Mouse (Mus musculus) intestine, embryonic 14.5 days (tissue): ENCODE measurements around the gene Rdh1. TPM values are rescaled to one million over a fixed set of nuclear protein-coding genes. Genes with fewer than 3 reads are reported as not detected.

Experiments
- ATAC-seq: fragments of 200-750 bp; cut with Nextera tagmentation; replicated peaks from 2 replicates; pipeline ENCODE4 v1.8.0; 2017; ENCODE audit warnings: low read depth, moderate number of reproducible peaks, moderate TSS enrichment, moderate library complexity; ENCODE audit not compliant: low FRiP score, low TSS enrichment
- DNase-seq: peaks from one replicate; pipeline ENCODE4 v3.0.0-alpha.2; 2018; ENCODE audit warnings: low spot score
- H3K27ac ChIP-seq: fragments of 300-500 bp; sonication (generic); 2 replicates; pipeline ENCODE4 v1.5.1; 2014; ENCODE audit warnings: low read depth, mild to moderate bottlenecking, control low read depth
- H3K27me3 ChIP-seq: fragments of 300-500 bp; sonication (generic); replicated peaks from 2 replicates; pipeline ENCODE4 v1.6.1; 2014; ENCODE audit warnings: low read length, control low read depth; ENCODE audit not compliant: control insufficient read depth, insufficient read depth
- H3K36me3 ChIP-seq: fragments of 300-500 bp; sonication (generic); 2 replicates; pipeline ENCODE4 v1.6.1; 2014; ENCODE audit warnings: low read length, control low read depth; ENCODE audit not compliant: control insufficient read depth, insufficient read depth
- H3K4me1 ChIP-seq: fragments of 300-500 bp; sonication (generic); replicated peaks from 2 replicates; pipeline ENCODE4 v1.6.1; 2014; ENCODE audit warnings: low read length, control low read depth, mixed read lengths; ENCODE audit not compliant: control insufficient read depth, insufficient read depth
- H3K4me2 ChIP-seq: fragments of 300-500 bp; sonication (generic); 2 replicates; pipeline ENCODE4 v1.6.1; 2014; ENCODE audit warnings: low read length
- H3K4me3 ChIP-seq: fragments of 300-500 bp; sonication (generic); 2 replicates; pipeline ENCODE4 v1.5.1; 2014; ENCODE audit warnings: low read depth, low read length, control low read depth, mixed read lengths
- H3K9ac ChIP-seq: fragments of 300-500 bp; sonication (generic); 2 replicates; pipeline ENCODE4 v1.6.1; 2014; ENCODE audit warnings: mild to moderate bottlenecking, low read length
- H3K9me3 ChIP-seq: fragments of 300-500 bp; sonication (generic); 2 replicates; pipeline ENCODE4 v1.6.1; 2016; ENCODE audit warnings: low read length, control low read depth; ENCODE audit not compliant: control insufficient read depth
- WGBS: fragments of 180-500 bp; shearing (Covaris S2); extraction: QIAGEN DNeasy Blood & Tissue Kit; methylation state at CpG from one replicate; pipeline ENCODE4 v1.1.7; 2014; 5-methylcytosine and 5-hydroxymethylcytosine counted together
- polyA plus RNA-seq: library from polyadenylated mRNA; unstranded; fragments of >200 nt; fragmentation: Nextera tagmentation; extraction: Ambion mirVana; gene quantifications from 2 replicates; pipeline ENCODE4 v1.2.1, GENCODE M21; 2014

The Rdh1 gene
- polyA plus RNA-seq, 1 experiment from 2014 or later: 0.07 TPM

DNA sequence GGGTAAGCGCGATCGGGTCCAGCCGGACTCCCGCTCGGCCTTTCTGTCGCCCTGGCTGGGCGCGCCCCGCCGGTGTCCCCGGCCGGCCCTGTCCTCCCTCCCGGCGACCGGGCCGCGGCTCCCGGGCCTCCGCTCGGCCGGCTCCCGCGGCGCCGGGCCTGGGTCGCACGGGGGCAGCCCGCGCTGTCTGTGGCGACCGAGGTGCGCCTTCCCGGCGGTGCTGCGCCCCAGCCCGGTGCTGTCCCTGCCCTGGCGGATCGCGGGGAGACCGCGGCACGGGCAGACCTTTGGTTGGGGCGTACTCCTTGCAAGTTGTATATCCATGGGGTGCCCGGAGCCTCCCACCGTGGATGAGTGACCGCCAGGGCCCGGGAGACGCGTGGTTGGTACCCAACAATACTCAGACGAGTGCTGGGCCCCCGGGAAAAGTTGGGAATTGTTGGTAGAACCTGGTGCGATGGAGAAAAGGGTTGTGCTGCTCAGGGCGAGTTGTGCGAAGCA is 19.8 kb upstream of the Rdh1 start:
- under 1% methylated on average over 33 of the region's 55 CpGs for WGBS

DNA sequence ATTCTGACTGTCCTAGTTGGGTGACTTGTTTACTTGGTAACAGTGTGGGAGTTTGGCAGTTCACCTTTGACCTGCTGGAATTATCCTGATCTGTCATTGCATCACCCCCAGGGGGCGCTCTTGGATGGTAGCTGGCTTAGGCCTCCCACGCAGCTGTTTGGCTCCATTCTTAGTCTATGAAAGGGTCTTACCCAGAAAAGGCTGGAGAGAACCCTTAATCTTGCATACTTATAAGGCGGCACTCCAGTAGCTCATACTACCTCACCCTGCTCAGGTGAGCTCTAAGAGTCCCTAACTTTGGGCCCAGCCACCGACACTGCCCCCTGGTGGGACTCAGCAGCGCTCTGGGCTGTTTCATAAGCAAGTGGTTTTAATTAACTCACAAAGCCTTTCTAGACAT is 14.9 kb upstream of the Rdh1 start:
- no peak overlapping the region for H3K9ac ChIP-seq
- H3K9me3 ChIP-seq: no peaks in the 10 kb centered on the region
- peaks cover 55% of the 10 kb centered on the region for H3K36me3 ChIP-seq
- H3K27ac ChIP-seq: no peak overlapping the region
- H3K4me2 ChIP-seq: no peak overlapping the region
- no peak overlapping the region for H3K4me3 ChIP-seq
- H3K4me1 ChIP-seq: peaks cover 22% of the 10 kb centered on the region
- WGBS: 68% methylated on average over 5 of the region's 5 CpGs
- DNase-seq: peak; percentile 69
- ATAC-seq: no peak
- no peaks in the 10 kb centered on the region for H3K27me3 ChIP-seq

More for the DNA sequence above, 19.8 kb upstream of the Rdh1 start:
- H3K27ac ChIP-seq: peak overlapping the region; percentile 79
- H3K4me1 ChIP-seq: peaks cover 18% of the 10 kb centered on the region
- H3K9ac ChIP-seq: peak overlapping the region; percentile 96
- peak overlapping the region; percentile 86 for H3K4me2 ChIP-seq
- peak overlapping the region; percentile 87 for H3K4me3 ChIP-seq
- no peaks in the 10 kb centered on the region for H3K9me3 ChIP-seq
- H3K27me3 ChIP-seq: no peaks in the 10 kb centered on the region
- H3K36me3 ChIP-seq: peaks cover 34% of the 10 kb centered on the region
- ATAC-seq (peak; percentile 59), DNase-seq (peak; percentile 79)

DNA sequence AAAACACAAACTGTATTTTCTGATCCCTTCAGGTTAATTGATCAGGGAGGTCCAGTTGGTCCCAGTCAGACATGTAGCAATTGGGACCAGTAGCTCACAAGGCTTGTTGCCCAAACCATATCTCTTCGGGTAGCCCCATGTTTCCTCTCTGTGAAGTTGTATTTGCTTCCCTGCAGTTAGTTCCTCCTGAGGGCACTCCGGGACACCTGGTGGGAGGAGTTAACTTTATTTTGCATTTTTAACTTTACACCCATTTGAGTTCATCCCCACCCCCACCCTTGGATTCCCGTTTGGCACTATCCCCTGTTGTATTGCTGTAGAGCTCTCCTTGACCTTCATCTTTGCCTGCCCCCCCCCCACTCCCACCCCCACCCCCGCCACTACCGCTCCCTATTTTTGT is 13.6 kb upstream of the Rdh1 start:
- ATAC-seq (no peak), DNase-seq (no peak)
- peaks cover 55% of the 10 kb centered on the region for H3K36me3 ChIP-seq
- no peak overlapping the region for H3K27ac ChIP-seq
- 79% methylated on average over 5 of the region's 5 CpGs for WGBS
- H3K4me1 ChIP-seq: peaks cover 13% of the 10 kb centered on the region
- H3K9ac ChIP-seq: no peak overlapping the region
- no peak overlapping the region for H3K4me2 ChIP-seq
- H3K4me3 ChIP-seq: no peak overlapping the region
- H3K27me3 ChIP-seq: no peaks in the 10 kb centered on the region
- no peaks in the 10 kb centered on the region for H3K9me3 ChIP-seq

DNA sequence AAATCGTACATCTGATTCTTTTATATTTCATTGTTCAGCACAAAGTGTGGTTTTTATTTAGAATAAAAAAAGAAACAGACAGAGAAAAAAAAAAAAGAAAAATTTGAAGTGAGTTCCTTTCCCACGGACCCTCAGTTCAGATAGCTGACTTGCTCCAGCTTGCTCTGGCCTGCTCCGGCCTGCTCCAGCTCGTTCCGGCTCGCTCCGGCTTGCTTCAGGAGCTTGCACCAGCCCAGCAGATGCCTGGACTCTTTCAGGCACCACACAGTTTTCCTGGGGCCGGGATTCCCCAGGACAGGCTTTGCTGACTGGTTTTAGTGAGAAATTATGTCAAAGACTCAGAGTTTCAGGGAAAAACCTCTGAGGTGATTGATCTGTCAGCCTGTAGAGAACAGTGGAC is 12.3 kb upstream of the Rdh1 start:
- no peaks in the 10 kb centered on the region for H3K27me3 ChIP-seq
- ATAC-seq (no peak), DNase-seq (no peak)
- no peak overlapping the region for H3K4me3 ChIP-seq
- 84% methylated on average over 8 of the region's 8 CpGs for WGBS
- H3K9me3 ChIP-seq: no peaks in the 10 kb centered on the region
- no peak overlapping the region for H3K9ac ChIP-seq
- H3K4me1 ChIP-seq: peaks cover 10% of the 10 kb centered on the region; the same call in 1 of the 2 replicates
- H3K4me2 ChIP-seq: no peak overlapping the region
- H3K27ac ChIP-seq: no peak overlapping the region
- peaks cover 46% of the 10 kb centered on the region for H3K36me3 ChIP-seq

DNA sequence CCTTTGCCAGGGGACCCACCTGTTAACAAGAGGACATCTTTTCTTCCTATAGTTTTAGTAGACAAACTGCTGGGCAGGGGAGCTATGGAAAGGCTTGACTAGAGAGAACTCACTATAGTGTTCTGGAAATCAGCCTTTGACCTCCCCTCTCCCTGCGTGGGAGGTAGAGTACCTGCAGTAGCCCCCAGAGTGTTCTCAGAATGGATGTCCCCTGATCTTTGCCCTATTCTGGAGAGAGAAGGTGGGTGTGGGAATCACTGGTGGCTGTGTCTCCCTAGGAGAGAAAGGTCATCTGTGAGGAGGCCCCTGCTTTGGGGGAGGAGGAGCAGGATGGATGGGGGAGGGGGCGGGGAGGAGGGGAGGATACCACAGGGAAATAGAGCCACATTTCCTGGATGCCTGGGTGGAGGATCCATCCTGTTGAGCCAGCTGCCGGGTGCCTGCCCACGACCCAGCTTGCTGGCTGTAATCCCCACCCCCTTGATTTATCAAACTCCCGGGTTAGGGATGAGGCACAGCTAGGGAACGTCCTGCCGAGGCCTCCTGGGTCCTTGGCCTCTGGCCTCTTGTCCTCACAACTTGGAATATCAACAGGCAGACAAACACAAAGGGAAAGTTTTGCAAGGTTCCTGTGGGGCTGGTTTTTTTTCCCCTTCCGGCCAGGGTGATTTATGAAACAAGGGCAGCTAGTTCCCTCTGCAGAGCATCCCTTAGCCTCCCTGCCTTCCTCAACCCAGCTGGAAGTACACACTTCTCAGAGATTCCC is 10.5 kb upstream of the Rdh1 start:
- Histone ChIP-seq H3K9me3 (no peaks in the 10 kb centered on the region), H3K4me1 (peaks cover 10% of the 10 kb centered on the region; the same call in 1 of the 2 replicates), H3K4me2 (peak overlapping the region; percentile 31), H3K27ac (no peak overlapping the region), H3K27me3 (no peaks in the 10 kb centered on the region), H3K4me3 (no peak overlapping the region), H3K36me3 (peaks cover 28% of the 10 kb centered on the region), H3K9ac (no peak overlapping the region)
- DNase-seq (no peak), ATAC-seq (no peak; the same call in 1 of the 2 replicates)
- 4% methylated on average over 7 of the region's 8 CpGs for WGBS

DNA sequence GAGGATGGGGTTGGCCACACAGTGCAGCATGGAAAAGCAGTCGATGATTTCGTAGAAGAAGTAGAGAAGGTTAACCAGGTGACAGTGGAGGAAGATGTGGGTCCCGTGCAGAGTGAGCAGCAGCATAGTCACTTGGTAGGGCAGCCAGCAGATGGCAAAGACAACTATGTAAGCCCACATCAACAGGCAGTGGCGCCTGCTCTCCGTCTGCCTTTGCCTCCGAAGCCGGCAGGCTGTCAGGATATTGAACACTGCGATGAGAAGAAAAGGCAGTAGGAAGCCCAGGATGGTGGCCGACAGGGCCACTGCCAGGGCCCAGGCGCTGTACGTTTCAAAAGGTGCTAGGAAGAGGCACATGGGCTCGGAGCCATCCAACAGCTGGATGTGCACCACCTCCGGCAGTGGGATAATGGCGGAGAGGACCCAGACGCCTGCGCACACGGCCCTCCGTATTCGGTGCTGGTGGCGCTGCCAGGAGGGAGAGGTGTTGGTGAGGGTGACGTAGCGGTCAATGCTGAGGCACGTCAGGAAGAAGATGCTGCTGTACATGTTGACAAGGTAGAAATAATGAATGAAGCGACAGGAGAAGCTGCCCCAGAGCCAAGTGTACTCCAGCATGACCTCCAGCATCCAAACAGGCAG is 9.3 kb upstream of the Rdh1 start:
- Histone ChIP-seq H3K9me3 (no peaks in the 10 kb centered on the region), H3K4me3 (no peak overlapping the region), H3K9ac (no peak overlapping the region), H3K4me2 (peak overlapping the region; percentile 31), H3K27me3 (no peaks in the 10 kb centered on the region), H3K36me3 (peaks cover 16% of the 10 kb centered on the region), H3K27ac (no peak overlapping the region), H3K4me1 (peaks cover 10% of the 10 kb centered on the region; the same call in 1 of the 2 replicates)
- ATAC-seq: no peak
- WGBS: 56% methylated on average over 24 of the region's 24 CpGs
- DNase-seq: no peak

DNA sequence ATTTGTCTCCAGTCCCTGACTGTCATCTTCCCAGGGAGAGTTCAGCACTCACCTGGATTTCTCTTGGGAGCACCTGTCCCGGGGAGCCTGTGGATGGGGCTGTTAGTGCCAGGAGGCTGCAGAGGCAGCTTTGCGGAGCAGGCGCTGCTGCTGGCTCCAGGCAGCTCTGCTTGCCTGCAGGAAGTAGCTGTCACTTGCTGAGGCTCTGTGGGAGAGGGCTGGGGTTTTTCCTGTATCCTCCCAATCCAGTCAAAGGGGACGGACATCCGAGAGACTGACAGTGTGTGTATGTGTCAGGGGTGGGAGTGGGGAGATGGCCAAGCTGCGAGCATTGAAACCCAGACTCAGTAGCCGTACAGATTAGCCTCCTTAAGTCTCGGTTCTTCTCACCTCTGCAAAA is 8.0 kb upstream of the Rdh1 start, which contains the start of gene Gpr182:
Gpr182 (minus strand) TSS at position 185 of the 400 bp plus-strand sequence.
- Histone ChIP-seq H3K9ac (no peak within 1 kb of the TSS), H3K27me3 (no peaks in the 10 kb centered on the region), H3K4me1 (peaks cover 15% of the 10 kb centered on the region), H3K27ac (no peak within 1 kb of the TSS), H3K4me3 (no peak within 1 kb of the TSS), H3K4me2 (no peak within 1 kb of the TSS; the same call in 1 of the 2 replicates), H3K9me3 (no peaks in the 10 kb centered on the region), H3K36me3 (peaks cover 4% of the 10 kb centered on the region)
- DNase-seq (no peak), ATAC-seq (no peak)
- 36% methylated on average over 8 of the region's 8 CpGs for WGBS

DNA sequence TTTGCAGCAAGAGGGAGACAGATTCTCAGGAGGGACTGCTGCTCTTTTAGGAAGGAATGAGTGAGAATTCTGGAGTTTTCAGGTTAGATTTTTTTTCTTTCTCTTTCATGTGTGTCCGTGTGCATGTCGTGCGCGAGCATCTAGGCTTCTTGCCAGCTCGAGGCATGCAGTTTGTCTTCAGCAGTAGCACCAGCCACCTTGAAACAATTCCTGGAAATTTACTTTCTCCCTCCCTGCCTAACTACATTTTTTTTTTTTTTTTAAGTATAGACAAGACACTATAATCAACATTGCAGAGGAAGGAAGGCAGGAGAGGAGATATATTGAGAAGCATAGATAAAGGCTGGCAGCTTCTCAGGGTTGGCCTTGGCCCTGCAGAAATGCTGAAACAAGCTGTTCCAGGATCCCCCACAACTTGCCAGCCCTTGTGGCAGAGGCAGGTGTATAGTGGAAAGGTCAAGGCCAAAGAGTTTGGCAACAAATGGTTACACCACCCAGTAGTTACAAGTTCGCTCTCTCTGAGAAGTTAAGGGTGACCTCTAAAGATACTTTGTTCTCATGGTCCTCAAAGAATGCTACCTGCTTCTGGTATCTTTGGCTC is 4.9 kb upstream of the Rdh1 start:
- no peak overlapping the region for H3K9ac ChIP-seq
- ATAC-seq (no peak), DNase-seq (no peak)
- H3K36me3 ChIP-seq: no peaks in the 10 kb centered on the region
- no peaks in the 10 kb centered on the region for H3K9me3 ChIP-seq
- no peaks in the 10 kb centered on the region for H3K27me3 ChIP-seq
- H3K4me3 ChIP-seq: no peak overlapping the region
- no peak overlapping the region for H3K4me2 ChIP-seq
- H3K27ac ChIP-seq: no peak overlapping the region
- peaks cover 5% of the 10 kb centered on the region; the same call in 1 of the 2 replicates for H3K4me1 ChIP-seq
- WGBS: 50% methylated on average over 6 of the region's 6 CpGs
